Mouse (Mus musculus): ENCODE results near the gene Klf13. TPM values are rescaled to one million over a fixed set of nuclear protein-coding genes. Genes with fewer than 3 reads are reported as not detected.

Gene Klf13
- polyA plus RNA-seq, 1 experiment from 2014 or later: 27.5 TPM

- DNase-seq (ENCODE audit: low spot score): peak; percentile 89
Observed at GRCm38 (mm10) chr7:63936188-63936985, 2.3 kb downstream of the Klf13 start.

GRCm38 (mm10) chr7:63935809-63936187 lies 2.9 kb downstream of the Klf13 start:
- H3K4me1 ChIP-seq (replicated peaks; ENCODE audit: insufficient read depth, low read length): peaks cover 20% of the 10 kb centered on the region; the same call in 1 of the 2 replicates
- TF ChIP-seq CTCF (IDR thresholded peaks at IDR 0.05; ENCODE audit: low read depth): no peak
- H3K9ac ChIP-seq (ENCODE audit: low read depth, low read length): peak overlapping the region; percentile 40; the same call in 1 of the 2 replicates
- no peak for DNase-seq (ENCODE audit: low spot score)
- peak overlapping the region; percentile 92 for H3K4me2 ChIP-seq (ENCODE audit: low read length)
- peak overlapping the region; percentile 91 for H3K4me3 ChIP-seq (replicated peaks; ENCODE audit: low read depth, low read length)
- no peak for ATAC-seq (replicated peaks; ENCODE audit: low FRiP score, low read depth)
- H3K27ac ChIP-seq: peak overlapping the region; percentile 97; the same call in 1 of the 2 replicates
- WGBS: 26% methylated on average over 8 of the region's 8 CpGs
- H3K27me3 ChIP-seq (ENCODE audit: insufficient read depth, low read length): no peaks in the 10 kb centered on the region
- no peaks in the 10 kb centered on the region for H3K36me3 ChIP-seq (ENCODE audit: insufficient read depth, low read length)
- H3K9me3 ChIP-seq (replicated peaks; ENCODE audit: low read length): no peaks in the 10 kb centered on the region

More at GRCm38 (mm10) chr7:63936188-63936985, 2.3 kb downstream of the Klf13 start:
- H3K9me3 ChIP-seq (replicated peaks; ENCODE audit: low read length): no peaks in the 10 kb centered on the region
- H3K4me3 ChIP-seq (replicated peaks; ENCODE audit: low read depth, low read length): peak overlapping the region; percentile 91
- H3K27me3 ChIP-seq (ENCODE audit: insufficient read depth, low read length): no peaks in the 10 kb centered on the region
- H3K36me3 ChIP-seq (ENCODE audit: insufficient read depth, low read length): no peaks in the 10 kb centered on the region
- WGBS: 1% methylated on average over 34 of the region's 34 CpGs
- peak overlapping the region; percentile 91 for H3K9ac ChIP-seq (ENCODE audit: low read depth, low read length)
- H3K27ac ChIP-seq: peak overlapping the region; percentile 97
- peak; percentile 54 for TF ChIP-seq CTCF (IDR thresholded peaks at IDR 0.05; ENCODE audit: low read depth)
- peak overlapping the region; percentile 92 for H3K4me2 ChIP-seq (ENCODE audit: low read length)
- H3K4me1 ChIP-seq (replicated peaks; ENCODE audit: insufficient read depth, low read length): peaks cover 20% of the 10 kb centered on the region; the same call in 1 of the 2 replicates
- no peak for ATAC-seq (replicated peaks; ENCODE audit: low FRiP score, low read depth)

GRCm38 (mm10) chr7:63934530-63934929 lies 4.2 kb downstream of the Klf13 start:
- Histone ChIP-seq H3K4me2 (ENCODE audit: low read length) (no peak overlapping the region), H3K27me3 (ENCODE audit: insufficient read depth, low read length) (no peaks in the 10 kb centered on the region), H3K27ac (no peak overlapping the region), H3K9me3 (replicated peaks; ENCODE audit: low read length) (no peaks in the 10 kb centered on the region), H3K4me1 (replicated peaks; ENCODE audit: insufficient read depth, low read length) (peaks cover 14% of the 10 kb centered on the region; the same call in 1 of the 2 replicates), H3K4me3 (replicated peaks; ENCODE audit: low read depth, low read length) (no peak overlapping the region), H3K9ac (ENCODE audit: low read depth, low read length) (no peak overlapping the region), H3K36me3 (ENCODE audit: insufficient read depth, low read length) (no peaks in the 10 kb centered on the region)
- WGBS: 52% methylated on average over 1 of the region's 1 CpGs
- TF ChIP-seq CTCF (IDR thresholded peaks at IDR 0.05; ENCODE audit: low read depth): no peak
- ATAC-seq (replicated peaks; ENCODE audit: low FRiP score, low read depth) (no peak), DNase-seq (ENCODE audit: low spot score) (no peak)

GRCm38 (mm10) chr7:63933905-63934304 lies 4.8 kb downstream of the Klf13 start:
- TF ChIP-seq CTCF (IDR thresholded peaks at IDR 0.05; ENCODE audit: low read depth): no peak
- H3K9me3 ChIP-seq (replicated peaks; ENCODE audit: low read length): no peaks in the 10 kb centered on the region
- no peaks in the 10 kb centered on the region for H3K27me3 ChIP-seq (ENCODE audit: insufficient read depth, low read length)
- no peak overlapping the region for H3K4me2 ChIP-seq (ENCODE audit: low read length)
- no peak for ATAC-seq (replicated peaks; ENCODE audit: low FRiP score, low read depth)
- no peak overlapping the region for H3K4me3 ChIP-seq (replicated peaks; ENCODE audit: low read depth, low read length)
- WGBS: 91% methylated on average over 6 of the region's 6 CpGs
- H3K27ac ChIP-seq: no peak overlapping the region
- DNase-seq (ENCODE audit: low spot score): no peak
- H3K9ac ChIP-seq (ENCODE audit: low read depth, low read length): no peak overlapping the region
- peaks cover 13% of the 10 kb centered on the region; the same call in 1 of the 2 replicates for H3K4me1 ChIP-seq (replicated peaks; ENCODE audit: insufficient read depth, low read length)
- no peaks in the 10 kb centered on the region for H3K36me3 ChIP-seq (ENCODE audit: insufficient read depth, low read length)

GRCm38 (mm10) chr7:63932461-63932860 lies 6.3 kb downstream of the Klf13 start:
- 86% methylated on average over 3 of the region's 3 CpGs for WGBS
- no peak overlapping the region for H3K4me3 ChIP-seq (replicated peaks; ENCODE audit: low read depth, low read length)
- peaks cover 13% of the 10 kb centered on the region; the same call in 1 of the 2 replicates for H3K4me1 ChIP-seq (replicated peaks; ENCODE audit: insufficient read depth, low read length)
- DNase-seq (ENCODE audit: low spot score) (no peak), ATAC-seq (replicated peaks; ENCODE audit: low FRiP score, low read depth) (no peak)
- H3K9ac ChIP-seq (ENCODE audit: low read depth, low read length): no peak overlapping the region
- no peak overlapping the region for H3K4me2 ChIP-seq (ENCODE audit: low read length)
- no peak for TF ChIP-seq CTCF (IDR thresholded peaks at IDR 0.05; ENCODE audit: low read depth)
- H3K27me3 ChIP-seq (ENCODE audit: insufficient read depth, low read length): no peaks in the 10 kb centered on the region
- no peak overlapping the region for H3K27ac ChIP-seq
- no peaks in the 10 kb centered on the region for H3K9me3 ChIP-seq (replicated peaks; ENCODE audit: low read length)
- H3K36me3 ChIP-seq (ENCODE audit: insufficient read depth, low read length): no peaks in the 10 kb centered on the region

GRCm38 (mm10) chr7:63930766-63931165 lies 7.9 kb downstream of the Klf13 start:
- no peak for ATAC-seq (replicated peaks; ENCODE audit: low FRiP score, low read depth)
- no peaks in the 10 kb centered on the region for H3K9me3 ChIP-seq (replicated peaks; ENCODE audit: low read length)
- DNase-seq (ENCODE audit: low spot score): no peak
- no peak overlapping the region for H3K4me3 ChIP-seq (replicated peaks; ENCODE audit: low read depth, low read length)
- H3K9ac ChIP-seq (ENCODE audit: low read depth, low read length): no peak overlapping the region
- no peak overlapping the region for H3K4me2 ChIP-seq (ENCODE audit: low read length)
- H3K4me1 ChIP-seq (replicated peaks; ENCODE audit: insufficient read depth, low read length): peaks cover 18% of the 10 kb centered on the region
- WGBS: 72% methylated on average over 5 of the region's 5 CpGs
- TF ChIP-seq CTCF (IDR thresholded peaks at IDR 0.05; ENCODE audit: low read depth): no peak
- no peak overlapping the region for H3K27ac ChIP-seq
- H3K36me3 ChIP-seq (ENCODE audit: insufficient read depth, low read length): no peaks in the 10 kb centered on the region
- H3K27me3 ChIP-seq (ENCODE audit: insufficient read depth, low read length): no peaks in the 10 kb centered on the region
